Mouse (Mus musculus) megakaryocyte progenitor cell, adult 5-6 weeks (primary cell): ENCODE measurements around the gene Prss45. TPM values are rescaled to one million over a fixed set of nuclear protein-coding genes. Genes with fewer than 3 reads are reported as not detected.

Experiments
- ATAC-seq: replicated peaks from 2 replicates; pipeline ENCODE4 v1.8.0; 2016; ENCODE audit warnings: mild to moderate bottlenecking, moderate TSS enrichment, inconsistent platforms; ENCODE audit not compliant: poor library complexity
- total RNA-seq, 2 experiments: library from RNA; stranded (forward) in 1 of 2; stranded (reverse) in 1 of 2; fragments of 157-497, 149-512 nt in 1 of 2; fragments of 200-1000 nt in 1 of 2; gene quantifications; 2 replicates each; pipeline versions ENCODE4 v1.2.3 to v1.2.4; 2015 to 2017

The Prss45 gene
- total RNA-seq, 2 experiments from 2014 or later, result not detected

DNA sequence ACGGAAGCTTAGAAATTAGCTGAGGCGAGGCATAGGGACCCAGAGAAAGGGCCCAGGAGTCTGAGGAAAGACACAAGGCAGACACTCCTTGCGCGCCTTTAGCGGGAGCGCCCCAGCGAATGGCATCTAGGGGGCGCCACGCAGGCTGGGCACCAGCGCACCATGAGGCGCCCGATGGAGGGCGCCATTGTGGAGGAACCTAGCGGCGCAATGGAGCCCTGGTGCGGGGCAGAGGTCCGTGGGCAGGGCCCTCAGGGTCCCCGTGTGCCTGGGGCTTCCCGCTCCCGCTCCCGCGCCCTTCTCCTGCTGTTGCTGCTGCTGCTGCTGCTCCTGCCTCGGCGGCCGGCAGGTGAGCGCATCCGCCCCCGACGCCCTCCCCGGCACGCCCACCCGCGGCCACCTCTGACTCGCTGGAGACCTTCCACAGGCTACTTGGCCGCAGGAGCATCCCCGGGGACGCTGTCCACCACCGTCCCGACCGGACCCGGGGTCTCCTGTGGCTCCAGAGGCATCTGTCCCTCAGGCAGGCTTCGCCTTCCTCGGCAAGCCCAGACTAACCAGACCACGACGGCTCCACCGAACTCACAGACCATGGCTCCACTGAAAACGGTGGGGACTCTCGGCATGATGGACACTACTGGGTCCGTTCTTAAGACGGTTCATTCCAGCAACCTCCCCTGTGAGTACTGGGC is 23.5 kb downstream of the Prss45 start, which contains the start of gene Prss50:
Gene Prss50 (plus strand): TSS at position 187 of the 692 bp plus-strand sequence.
- ATAC-seq, result peak; percentile 50

DNA sequence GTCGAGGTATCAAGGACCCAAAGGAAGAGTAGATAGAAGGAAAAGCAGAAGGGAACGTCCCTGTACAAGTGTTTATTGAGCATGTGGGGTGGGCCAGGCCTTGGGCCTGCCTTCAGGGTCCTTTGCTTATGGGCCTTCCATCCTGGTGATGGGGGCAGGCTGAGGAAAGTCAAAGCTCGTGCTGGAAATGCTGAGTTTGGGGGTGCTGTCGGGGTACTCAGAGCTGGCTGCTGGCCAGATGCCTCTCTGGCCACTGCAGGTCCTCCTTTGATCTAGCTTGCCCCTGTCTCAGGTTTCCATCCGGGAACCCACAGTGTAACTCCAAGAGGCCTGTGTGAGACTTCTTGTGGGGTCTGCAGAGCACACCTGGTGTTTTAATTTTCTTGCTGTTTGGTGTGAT is 24.1 kb downstream of the Prss45 start:
- ATAC-seq, result no peak

DNA sequence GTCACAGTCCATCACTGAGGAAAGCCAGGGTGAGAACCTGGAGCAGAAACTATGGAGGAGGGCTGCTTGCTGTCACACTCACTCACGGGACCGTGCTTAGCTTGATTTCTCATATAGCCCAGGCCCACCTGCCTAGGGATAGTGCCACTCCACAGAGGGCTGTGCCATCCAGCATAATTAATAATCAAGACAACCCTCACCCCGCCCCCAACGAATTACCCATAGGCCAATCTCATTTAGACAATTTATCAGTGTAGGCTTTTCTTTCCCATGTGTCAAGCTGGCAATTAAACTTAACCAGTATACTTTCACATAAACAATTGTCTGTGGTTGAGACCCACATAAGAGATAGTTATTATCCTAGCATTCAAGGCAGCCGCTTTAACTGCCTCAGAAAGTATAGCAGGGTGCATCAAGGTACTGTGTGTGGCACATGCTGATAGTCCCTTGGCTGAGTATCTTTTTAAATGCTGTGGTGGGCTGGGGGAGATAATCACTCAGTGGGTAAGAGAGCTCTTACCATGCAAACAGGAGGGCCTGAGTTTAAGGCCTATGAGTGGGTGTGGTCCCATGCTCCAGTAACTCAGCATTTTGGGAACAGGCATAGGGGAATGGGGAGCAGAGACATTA is 24.7 kb downstream of the Prss45 start:
- ATAC-seq, result peak; percentile 81

DNA sequence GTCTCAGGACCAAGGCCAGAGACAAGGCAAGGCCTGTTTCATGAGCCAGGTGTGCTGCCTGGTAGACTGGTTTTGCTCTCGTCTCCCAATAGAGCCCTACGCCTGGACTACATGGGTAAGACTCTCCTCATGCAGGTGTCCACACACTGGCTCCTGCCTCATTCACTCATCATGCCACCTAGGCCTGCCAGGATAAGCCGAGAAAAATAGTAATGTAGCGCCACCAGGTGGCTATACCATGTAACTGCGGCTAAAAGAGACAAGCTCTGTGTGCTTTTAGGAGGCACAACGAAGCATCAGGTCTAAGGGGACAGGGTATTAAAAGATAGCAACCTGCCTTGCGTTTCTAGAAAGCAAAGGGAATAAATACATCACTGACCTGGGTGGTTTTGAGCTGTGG is 36.6 kb downstream of the Prss45 start:
- ATAC-seq, result peak; percentile 89

DNA sequence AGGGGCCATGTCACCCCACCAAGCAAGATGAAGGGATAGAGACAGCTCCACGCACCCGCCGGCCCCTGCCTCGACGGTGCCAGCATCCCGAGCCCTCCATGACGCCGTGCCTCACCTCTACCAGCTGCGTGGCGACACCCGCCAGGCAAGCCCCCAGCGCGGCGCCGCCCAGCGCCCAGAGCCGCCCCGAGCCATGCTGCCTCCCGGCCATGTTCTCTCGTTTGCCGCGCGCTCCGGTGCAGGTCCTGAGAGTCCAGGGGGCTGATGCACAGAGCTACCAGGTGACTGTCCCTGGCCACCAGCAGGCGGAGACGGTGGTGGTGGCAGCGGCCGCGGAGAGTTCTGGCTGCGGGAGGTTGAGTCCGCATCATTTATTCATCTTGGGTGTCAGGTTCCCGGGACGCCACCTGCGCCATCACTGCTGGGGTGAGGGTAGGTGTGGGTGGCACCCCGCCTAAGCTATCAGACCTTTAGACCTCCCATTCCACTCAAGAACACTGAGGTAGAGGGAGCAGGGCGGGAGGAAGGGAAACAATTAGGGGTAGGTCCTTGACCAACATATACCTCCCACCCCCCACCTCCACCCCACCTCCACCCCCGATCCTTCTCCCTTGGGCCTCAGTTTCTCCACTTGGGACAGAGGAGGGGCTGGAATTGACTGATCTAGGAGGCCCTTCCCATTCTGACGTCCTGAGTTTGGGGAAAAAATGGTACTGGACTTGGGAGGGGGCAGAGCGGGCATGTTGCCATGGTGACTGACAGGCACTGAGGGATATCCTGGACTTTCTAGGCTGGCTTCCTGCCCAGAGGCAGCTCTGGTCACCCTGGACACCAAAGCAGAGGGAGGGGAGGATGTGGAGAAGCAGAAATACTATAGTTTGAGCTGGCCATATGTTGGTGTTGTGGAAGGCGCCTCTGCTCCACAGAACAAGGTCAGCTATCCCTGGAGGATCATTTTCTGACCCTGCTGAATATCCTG is 39.6 kb downstream of the Prss45 start:
- ATAC-seq, result no peak

DNA sequence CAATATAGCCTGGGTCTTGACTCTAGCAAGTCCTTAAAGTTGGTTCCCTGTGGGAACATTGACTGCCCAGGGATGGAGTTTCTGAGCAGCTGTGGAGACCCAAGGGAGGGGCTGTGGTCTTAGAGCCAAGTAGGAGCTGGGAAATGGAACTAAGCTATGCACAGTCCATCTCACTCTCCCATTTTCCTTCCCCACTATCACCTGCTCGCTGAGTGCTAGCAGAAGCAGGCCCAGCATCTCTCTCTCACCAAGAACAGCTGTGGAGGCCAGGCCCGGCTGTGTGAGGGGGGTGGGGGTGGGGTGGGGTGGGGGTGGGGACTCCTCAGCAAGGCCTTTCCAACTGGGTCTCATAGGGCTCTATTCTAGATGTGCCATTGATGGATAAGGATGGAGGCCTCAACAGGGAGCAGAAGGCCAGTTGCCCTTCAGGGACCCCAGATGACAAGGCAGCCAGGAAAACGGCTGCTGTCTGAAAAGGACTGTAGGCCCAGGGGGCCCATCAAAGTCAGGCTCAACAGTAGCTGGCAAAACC is 40.3 kb downstream of the Prss45 start:
- no peak for ATAC-seq

DNA sequence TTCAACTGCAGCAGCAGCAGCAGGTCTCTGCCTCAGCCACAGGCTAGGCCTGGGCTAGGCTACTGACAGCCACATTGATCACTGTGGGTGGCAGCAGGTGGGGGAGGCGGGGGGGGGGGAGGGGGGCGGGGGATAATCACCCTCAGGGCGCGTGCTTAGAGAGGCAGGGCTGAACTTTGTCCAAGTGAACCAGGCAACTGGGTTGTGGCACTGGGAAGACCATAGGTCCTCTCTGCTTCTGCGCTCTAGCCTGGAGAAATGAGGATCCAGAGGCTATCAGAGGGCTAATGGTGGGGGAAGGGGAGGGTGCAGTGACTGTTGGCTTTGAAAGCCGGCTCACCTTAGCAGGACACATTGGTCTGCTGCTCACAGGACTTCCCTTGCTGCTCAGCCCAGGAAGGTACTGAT is 40.9 kb downstream of the Prss45 start:
- ATAC-seq, result no peak

DNA sequence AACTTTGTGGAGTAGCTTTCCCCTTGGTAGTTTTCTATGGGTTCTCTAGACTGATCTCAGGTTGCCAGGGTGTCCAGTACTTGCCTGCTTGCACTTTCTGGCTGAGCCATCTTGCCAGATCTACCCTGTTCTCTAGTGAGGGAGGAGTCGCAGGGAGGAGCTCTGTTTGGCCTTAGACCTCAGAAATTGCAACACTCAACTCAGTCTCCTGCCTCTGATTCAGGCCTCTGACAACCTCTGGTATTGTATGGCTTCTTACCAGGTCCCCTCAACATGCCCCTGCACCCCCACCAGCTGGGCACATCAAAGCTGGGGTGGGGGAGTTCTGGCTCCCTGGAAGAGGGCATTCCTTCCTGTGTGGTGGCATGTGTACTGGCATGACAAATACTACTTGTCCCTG is 43.0 kb downstream of the Prss45 start:
- ATAC-seq, result 0 out of 2 replicates have a peak, but pooled peaks have one; percentile 29

DNA sequence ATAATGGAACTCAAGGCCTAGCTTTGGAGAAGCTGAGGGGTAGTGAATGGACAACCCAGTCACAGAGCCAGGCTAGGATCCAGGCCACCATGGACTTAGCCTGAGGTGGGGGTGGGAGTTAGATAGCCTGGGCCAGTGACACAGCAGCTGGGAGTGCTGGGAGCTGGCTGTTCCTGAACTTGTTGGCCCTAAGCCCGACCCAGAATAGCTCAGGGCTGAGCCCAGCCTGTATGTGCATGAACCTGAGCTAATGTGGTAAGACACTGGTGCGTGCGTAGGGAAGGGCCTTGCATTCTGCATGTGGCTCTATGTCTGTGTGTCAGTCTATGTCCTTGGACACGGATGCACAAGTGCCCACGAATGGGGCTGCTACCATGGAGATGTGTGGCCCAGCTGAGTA is 43.5 kb downstream of the Prss45 start:
- no peak for ATAC-seq

DNA sequence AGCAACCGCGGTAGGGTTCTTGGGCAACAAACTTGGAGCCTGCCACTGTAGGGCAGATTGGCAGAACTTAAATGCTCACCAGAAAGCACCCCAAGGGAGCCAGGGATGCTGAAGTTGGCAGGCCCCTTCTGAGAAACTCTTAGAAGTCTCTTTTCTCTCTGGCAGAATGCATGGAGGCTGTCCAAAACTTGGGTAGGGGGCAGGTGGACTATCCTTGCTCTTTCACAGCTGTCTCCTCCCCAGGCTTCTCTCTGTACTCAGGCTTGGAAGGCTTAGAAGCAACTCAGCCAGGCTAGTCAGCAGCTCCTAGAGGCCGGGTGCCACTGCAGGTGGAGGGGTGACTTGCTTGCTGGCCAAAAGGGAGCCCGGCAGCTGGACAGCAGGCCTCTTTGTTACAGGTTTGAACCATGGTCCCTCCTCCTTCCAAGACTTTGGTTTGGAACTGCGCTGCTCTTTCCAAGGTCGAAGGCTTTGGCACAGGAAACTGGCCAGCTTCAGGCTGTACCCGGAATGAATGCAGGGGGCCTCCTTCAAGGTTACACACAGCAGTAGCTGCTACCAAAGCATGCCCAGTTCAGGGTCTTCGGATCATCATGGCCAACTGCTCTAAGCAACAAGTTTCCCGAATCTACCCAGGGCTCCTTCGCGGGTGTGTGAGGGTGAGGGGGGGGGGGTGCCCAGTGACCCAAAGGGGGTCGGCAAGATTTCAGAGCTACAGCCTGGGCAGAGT is 45.0 kb downstream of the Prss45 start, which contains the start of gene Als2cl:
Gene Als2cl (plus strand): TSS at position 680 of the 730 bp plus-strand sequence.
- no peak for ATAC-seq

DNA sequence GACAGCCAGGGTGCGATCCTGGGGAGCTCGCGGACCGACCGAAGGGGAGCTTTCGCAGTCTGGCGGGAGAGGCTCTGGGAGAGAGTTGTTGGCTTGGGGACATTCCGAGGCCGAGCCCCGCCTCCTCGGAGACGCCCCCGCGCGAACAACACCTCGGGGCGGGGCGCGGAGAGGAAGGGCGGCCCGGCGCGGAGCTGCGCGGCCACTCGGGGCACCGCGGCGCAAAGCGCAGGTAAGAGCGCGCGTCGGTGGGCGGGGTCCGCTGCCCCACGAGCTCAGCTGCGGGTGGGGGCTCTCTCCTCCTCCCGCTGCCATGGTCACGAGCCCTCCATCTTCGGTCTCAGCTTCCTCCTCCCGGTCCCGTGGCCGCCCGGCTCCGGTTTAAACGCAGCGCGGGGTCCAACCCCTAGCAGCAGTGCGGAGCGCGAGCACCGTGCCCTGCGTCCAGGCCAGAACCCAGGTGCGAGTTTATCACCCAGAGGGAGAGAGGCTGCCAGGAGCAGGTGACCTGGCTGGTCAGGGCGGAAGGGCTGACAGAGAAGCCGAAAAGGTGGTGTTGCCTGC is 45.7 kb downstream of the Prss45 start, which contains the start of gene Tmie:
Gene Tmie (minus strand): TSS at position 116 of the 564 bp plus-strand sequence.
- ATAC-seq, result peak; percentile 40

DNA sequence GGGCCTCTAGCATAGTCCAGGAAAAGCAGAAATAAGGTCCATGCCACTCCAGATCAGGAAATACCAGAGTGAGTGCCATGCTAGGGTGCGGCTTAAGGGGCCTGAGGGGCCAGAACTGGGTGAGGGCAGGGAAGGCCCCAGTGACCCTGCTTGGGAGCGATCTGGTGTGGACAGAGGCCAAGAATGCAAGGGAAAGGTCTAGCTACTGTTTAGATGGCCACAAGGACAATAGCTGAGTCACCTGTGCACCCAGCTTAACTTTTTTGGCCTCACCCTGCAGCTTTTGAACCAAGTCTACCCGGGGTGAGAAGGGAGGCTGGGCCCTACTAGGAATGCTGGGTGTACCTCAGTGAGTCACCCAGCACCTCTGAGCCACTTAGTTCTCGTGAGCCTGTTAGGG is 46.4 kb downstream of the Prss45 start:
- no peak for ATAC-seq

DNA sequence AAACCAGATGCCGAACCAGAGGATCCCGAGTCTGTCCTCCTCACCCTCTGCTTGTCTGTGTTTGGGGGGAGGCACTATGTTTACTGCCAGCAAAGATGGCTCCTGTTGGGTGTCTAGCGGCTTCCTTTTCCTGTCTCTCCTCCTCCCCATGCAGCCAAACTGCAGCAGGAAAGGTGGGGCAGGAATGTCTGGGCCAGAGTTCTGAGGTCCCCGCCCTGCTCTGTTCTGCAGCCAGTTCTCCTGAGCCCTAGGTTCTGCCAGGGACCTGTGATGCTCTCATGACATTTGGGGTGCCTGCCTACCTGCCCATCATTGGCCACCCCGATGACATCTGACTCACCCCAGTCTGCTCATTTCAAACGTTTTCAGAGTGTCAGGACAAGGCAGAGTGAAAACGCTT is 47.6 kb downstream of the Prss45 start:
- ATAC-seq, result no peak

DNA sequence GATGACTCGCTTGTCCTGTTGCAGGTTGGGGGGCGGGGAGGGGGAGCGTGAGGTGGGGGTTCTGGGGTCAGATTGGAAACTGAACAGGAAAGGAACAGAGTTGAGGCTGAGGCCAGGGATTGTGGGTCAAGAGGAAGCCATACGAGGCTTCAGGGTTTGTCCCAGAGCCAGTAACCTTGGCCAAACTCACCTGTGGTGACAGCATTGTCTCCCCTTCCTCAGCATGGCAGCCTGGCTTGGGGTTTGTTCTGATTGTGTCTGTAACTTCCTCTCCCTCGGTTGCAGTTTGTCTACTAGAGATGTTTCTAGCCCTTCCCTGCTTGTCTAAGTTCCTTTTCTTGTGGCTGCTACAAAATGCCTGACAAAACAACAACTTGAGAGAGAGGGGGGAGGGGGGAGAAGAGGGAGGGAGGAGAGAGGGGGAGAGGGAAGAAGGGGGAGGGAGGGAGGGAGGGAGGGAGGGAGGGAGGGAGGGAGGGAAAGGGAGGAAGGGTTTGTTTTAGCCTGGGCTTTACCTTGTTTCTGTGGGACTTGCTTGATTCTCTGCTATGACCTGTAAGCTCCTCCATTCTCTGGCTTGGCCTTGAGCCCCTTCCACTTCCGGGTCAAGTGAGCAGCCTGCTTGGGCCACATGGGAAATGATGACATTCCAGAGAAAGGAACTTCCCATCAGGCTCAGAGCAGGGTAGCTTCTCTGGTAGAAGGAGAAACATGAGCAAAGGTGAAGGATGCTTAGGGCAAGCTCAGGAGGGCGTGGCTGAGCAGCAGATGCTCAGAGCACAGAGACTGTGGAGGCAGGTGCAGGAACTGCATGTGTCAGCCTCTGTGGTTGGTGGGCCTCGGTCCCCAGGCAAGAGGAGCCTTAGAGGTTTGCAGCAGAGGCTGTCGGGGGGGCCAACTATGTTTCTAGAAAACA is 53.3 kb downstream of the Prss45 start:
- ATAC-seq, result no peak

DNA sequence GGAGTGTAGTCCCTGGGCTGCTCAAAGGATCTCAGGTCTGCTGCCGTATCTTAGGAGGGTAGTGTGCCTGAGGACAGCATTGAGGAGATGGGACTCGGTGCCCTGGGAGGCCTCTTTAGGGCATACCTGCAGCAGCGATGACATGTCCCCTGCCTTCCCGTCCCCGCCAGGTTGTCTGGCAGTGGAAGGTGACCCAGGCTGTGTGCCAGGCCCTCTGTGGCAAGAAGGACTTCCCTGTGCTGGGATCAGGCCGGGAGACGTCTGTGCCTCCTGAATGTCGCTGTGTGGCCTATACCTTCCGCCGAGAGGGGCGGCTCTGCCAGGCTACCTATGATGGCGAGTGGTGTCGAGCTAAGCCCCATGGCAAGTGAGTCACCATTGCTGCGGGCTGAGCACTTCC is 54.5 kb downstream of the Prss45 start:
- ATAC-seq, result no peak

DNA sequence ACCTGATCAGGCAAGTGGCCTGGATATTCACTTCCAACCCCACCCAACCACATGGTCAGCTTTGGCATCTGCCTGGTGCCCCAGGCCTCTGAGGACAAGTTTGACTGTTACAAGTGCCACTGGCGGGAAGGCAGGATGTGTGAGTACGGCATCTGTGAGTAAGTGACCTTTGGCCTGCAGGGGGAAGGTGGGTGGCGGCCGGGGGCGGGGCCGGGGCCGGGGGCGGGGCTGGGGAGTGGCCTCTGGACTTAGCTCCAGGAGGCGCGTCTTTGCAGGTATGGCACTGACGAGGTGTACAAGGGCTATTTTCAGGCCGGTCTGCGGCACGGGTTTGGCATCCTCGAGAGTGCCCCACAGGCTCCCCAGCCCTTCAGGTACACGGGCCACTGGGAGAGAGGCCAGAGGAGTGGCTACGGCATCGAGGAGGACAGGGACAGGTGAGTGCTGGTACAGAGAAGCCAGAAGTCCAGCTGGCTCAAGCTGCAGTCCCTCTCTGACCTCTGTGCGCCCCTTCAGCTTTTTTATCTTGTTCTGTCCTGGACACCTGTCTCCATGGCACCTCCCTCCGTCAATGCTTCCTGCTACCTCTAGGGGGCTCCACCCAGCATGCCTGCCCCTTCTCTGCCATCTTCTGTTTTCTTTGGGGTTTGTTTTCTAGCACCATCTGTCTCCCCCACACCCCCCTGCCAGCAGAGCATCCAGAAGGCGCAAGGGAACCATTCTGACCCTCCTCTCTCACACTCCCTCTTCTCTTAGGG is 55.8 kb downstream of the Prss45 start:
- ATAC-seq, result no peak
